Mouse (Mus musculus) kidney, embryonic 15.5 days (tissue): ENCODE results near the gene Ripply1. TPM values are rescaled to one million over a fixed set of nuclear protein-coding genes. Genes with fewer than 3 reads are reported as not detected.
"Not testable (repeated sequence)": the region's sequence is repeated elsewhere in the genome, so short reads cannot be mapped to it uniquely, and the experiment has no call there.

ENCODE experiments used
- ATAC-seq: fragments of 200-750 bp; cut with Nextera tagmentation; replicated peaks from 2 replicates; pipeline ENCODE4 v1.8.0; 2017; ENCODE audit warnings: moderate TSS enrichment; ENCODE audit not compliant: low FRiP score
- H3K27ac ChIP-seq: fragments of 300-500 bp; sonication (generic); 2 replicates; pipeline ENCODE4 v1.5.1; 2015; ENCODE audit warnings: mild to moderate bottlenecking, inconsistent platforms
- H3K27me3 ChIP-seq: fragments of 300-500 bp; sonication (generic); 2 replicates; pipeline ENCODE4 v1.6.1; 2015; ENCODE audit warnings: inconsistent platforms
- H3K36me3 ChIP-seq: fragments of 300-500 bp; sonication (generic); 2 replicates; pipeline ENCODE4 v1.6.1; 2015; ENCODE audit warnings: inconsistent platforms
- H3K4me1 ChIP-seq: fragments of 300-500 bp; sonication (generic); 2 replicates; pipeline ENCODE4 v1.6.1; 2015; ENCODE audit warnings: inconsistent platforms
- H3K4me2 ChIP-seq: fragments of 300-500 bp; sonication (generic); 2 replicates; pipeline ENCODE4 v1.6.1; 2015; ENCODE audit warnings: moderate library complexity, mild to moderate bottlenecking, inconsistent platforms
- H3K4me3 ChIP-seq: fragments of 300-500 bp; sonication (generic); replicated peaks from 2 replicates; pipeline ENCODE4 v1.5.1; 2015; ENCODE audit warnings: mild to moderate bottlenecking, inconsistent platforms
- H3K9ac ChIP-seq: fragments of 300-500 bp; sonication (generic); 2 replicates; pipeline ENCODE4 v1.6.1; 2015; ENCODE audit warnings: mild to moderate bottlenecking, inconsistent platforms
- H3K9me3 ChIP-seq: fragments of 300-500 bp; sonication (generic); replicated peaks from 2 replicates; pipeline ENCODE4 v1.6.1; 2016; ENCODE audit warnings: inconsistent platforms
- WGBS: fragments of 180-500 bp; shearing (Covaris S2); methylation state at CpG from one replicate; pipeline ENCODE4 v1.1.7; 2015; ENCODE audit warnings: mixed read lengths; 5-methylcytosine and 5-hydroxymethylcytosine counted together
- polyA plus RNA-seq: library from polyadenylated mRNA; unstranded; fragments of >200 nt; fragmentation: Nextera tagmentation; extraction: Ambion mirVana; gene quantifications from 2 replicates; pipeline ENCODE4 v1.2.1, GENCODE M21; 2015

Gene Ripply1
- polyA plus RNA-seq, 1 experiment from 2014 or later, result not detected

DNA sequence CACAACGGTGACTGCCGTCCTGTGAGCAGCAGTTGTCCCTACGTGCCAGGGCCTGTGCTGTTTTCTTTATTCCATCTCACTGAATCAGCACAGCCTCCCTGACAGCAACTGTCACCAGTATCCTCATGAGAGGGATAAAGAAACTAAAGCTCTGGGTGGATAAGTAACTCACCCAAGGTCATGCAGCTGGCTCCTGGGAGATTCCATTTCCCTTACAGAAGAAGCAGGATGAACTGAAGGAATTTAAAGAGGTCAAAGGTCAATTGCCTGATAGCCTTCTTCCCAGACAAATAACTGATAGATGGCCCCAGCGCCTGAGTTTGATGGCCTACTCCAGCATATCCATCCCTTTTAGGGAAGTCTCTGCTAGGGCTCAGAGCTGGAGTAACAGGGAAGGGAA is 4.8 kb downstream of the Ripply1 start:
- Histone ChIP-seq H3K36me3 (no peaks in the 10 kb centered on the region), H3K9me3 (no peaks in the 10 kb centered on the region), H3K4me1 (no peaks in the 10 kb centered on the region), H3K9ac (no peak overlapping the region), H3K4me2 (no peak overlapping the region), H3K27me3 (peaks cover 31% of the 10 kb centered on the region), H3K27ac (no peak overlapping the region), H3K4me3 (no peak overlapping the region)
- 42% methylated on average over 4 of the region's 4 CpGs for WGBS
- ATAC-seq, result peak; percentile 37; the same call in 1 of the 2 replicates

DNA sequence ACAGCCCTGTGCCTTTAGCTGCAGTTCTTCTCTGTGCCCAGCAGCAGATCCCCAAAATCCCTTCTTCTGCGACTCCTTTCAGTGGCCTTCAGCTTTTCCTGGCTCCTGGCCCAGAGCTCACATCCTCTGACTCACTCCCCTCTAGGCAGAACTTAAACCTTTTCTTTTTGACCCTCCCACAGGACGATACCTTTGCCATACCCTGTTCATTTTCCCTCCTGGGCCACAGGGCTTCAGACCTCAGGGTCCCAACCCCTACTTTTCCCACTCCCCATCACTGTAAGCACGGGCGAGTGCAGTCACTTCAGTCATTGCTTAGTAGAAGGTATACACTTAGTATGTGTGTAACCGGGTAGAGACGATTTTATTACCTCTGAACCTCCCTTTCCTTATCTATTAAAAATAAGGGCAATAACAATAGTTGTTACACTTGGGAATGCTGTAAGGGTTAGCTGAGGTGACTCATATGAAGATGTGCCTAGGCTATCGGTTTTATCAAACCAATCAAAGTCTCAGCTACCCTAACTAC is 7.0 kb downstream of the Ripply1 start:
- no peak overlapping the region for H3K27ac ChIP-seq
- no peaks in the 10 kb centered on the region for H3K9me3 ChIP-seq
- no peak overlapping the region for H3K4me3 ChIP-seq
- WGBS, result 60% methylated on average over 7 of the region's 7 CpGs
- peaks cover 32% of the 10 kb centered on the region for H3K27me3 ChIP-seq
- H3K4me1 ChIP-seq, result no peaks in the 10 kb centered on the region
- no peak for ATAC-seq
- no peak overlapping the region for H3K4me2 ChIP-seq
- H3K9ac ChIP-seq, result no peak overlapping the region
- no peaks in the 10 kb centered on the region for H3K36me3 ChIP-seq

DNA sequence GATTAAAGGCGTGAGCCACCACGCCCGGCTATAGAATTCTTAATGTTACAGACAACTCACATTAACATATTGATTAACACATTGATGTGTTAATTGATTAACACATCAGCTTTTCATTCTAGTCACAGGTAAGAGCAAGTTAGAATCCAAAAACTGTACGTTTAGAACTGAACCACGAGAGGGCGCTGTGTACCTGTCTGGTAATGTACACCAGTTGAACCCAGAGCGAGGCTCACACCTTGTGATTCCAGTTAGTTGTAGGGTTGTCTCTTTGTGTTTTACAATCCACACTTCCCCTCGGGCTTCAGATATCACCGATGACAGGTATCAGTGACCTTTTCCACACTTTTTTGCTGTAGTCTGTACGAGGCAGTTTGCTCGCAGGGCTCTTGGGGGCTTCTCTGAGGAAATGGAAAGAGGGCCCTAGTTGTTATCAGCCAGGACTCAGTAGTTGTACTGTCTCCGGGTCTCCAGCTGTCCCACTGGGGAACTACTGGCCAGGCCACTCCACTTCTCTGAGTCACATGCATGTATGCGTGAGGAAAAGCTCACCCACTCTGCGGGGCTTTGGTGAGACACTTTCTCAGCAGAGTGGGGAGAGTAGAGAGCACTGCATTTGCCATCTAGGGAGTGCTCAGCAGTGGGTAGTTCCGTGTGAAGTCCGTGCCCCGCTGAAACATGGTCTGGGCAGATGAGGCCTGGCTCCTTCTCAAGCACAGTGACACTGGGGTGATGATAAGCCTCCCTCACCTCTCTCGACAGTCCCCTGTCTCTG is 7.7 kb downstream of the Ripply1 start:
- Histone ChIP-seq H3K27me3 (peaks cover 36% of the 10 kb centered on the region), H3K4me3 (no peak overlapping the region), H3K36me3 (no peaks in the 10 kb centered on the region), H3K9ac (no peak overlapping the region), H3K4me2 (no peak overlapping the region), H3K9me3 (no peaks in the 10 kb centered on the region), H3K27ac (no peak overlapping the region), H3K4me1 (no peaks in the 10 kb centered on the region)
- peak; percentile 62; the same call in 1 of the 2 replicates for ATAC-seq
- WGBS, result 29% methylated on average over 18 of the region's 18 CpGs

DNA sequence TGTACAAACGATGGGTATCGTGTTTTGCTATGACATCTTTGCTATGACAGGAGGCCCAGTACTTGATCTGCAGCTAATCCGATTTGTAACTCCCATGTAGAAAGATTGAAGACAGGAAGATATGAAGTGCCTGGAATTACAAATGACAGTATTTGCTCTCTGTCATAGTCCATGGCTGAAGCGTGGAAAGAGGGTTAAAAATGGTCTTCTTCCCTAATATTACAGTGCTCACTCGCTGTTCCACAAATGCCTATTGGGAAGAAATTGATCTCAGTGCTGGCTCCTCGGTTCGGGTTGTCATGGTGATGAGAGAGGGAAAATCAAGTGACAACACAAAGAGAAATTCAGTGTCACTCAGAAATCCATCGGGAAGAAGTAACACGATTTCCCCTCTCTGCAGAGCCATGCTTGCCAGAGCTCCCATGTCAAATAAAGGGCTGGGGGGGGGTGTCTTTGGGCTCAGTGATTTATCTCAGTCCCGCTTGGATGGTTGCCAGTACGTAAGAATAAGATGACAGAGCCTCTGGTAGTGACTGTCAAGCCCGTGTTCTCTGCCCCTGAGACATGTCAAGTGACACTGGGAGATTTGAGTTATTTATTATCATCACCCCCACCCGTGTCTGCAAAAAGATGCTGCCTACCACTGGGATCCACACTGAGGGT is 12.0 kb downstream of the Ripply1 start:
- Histone ChIP-seq H3K4me2 (no peak overlapping the region), H3K9ac (no peak overlapping the region), H3K27me3 (peaks cover 36% of the 10 kb centered on the region), H3K36me3 (no peaks in the 10 kb centered on the region), H3K4me1 (no peaks in the 10 kb centered on the region), H3K27ac (no peak overlapping the region), H3K4me3 (no peak overlapping the region), H3K9me3 (no peaks in the 10 kb centered on the region)
- no peak for ATAC-seq
- 75% methylated on average over 13 of the region's 13 CpGs for WGBS

DNA sequence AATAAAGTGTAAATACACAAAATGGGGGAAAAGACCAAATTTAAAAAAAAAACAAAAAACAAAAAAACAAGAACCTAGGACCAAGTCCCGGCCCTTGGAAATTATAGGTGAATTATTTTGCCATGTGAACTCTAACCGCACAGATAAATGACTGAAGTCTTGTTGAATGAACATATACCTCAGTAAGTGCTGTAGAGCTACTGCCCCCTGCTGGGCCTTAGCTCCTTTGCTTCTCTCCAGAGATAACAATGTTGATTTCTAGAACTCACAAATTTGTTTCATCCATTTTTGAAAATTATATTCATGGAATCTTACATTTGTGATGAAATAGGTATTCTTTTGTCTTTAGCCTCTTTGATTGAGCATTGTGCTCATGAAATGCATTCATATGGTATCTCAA is 19.6 kb downstream of the Ripply1 start:
- 81% methylated on average over 2 of the region's 2 CpGs for WGBS
- H3K9me3 ChIP-seq, result no peaks in the 10 kb centered on the region
- no peak for ATAC-seq
- no peak overlapping the region for H3K4me2 ChIP-seq
- H3K4me3 ChIP-seq, result no peak overlapping the region
- peaks cover 3% of the 10 kb centered on the region; the same call in 1 of the 2 replicates for H3K27me3 ChIP-seq
- no peaks in the 10 kb centered on the region for H3K4me1 ChIP-seq
- no peaks in the 10 kb centered on the region for H3K36me3 ChIP-seq
- no peak overlapping the region for H3K9ac ChIP-seq
- no peak overlapping the region for H3K27ac ChIP-seq

DNA sequence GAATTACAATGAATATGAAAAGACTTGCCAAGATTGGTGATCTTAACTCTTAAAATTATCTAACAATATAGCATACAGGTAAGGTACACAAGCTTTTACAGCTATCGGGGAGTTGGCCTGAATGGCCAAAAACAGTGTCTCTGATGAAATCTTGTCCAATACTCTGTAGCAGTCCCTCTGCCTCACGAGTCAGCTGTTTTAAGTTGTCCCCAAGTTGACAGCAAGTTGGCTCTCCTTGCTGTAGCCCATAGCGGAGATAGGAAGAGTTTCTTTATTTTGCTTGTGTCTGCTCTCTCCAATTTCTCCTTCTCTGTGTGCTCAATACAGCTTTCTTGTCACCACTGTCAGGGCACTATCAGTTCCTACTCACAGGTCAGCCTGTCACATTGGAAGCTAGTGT is 23.5 kb downstream of the Ripply1 start:
- not testable (repeated sequence) for H3K4me3 ChIP-seq, H3K9me3 ChIP-seq, H3K4me1 ChIP-seq, H3K27me3 ChIP-seq, H3K36me3 ChIP-seq, H3K4me2 ChIP-seq, H3K27ac ChIP-seq, H3K9ac ChIP-seq, ATAC-seq
- WGBS, result 81% methylated on average over 3 of the region's 3 CpGs

DNA sequence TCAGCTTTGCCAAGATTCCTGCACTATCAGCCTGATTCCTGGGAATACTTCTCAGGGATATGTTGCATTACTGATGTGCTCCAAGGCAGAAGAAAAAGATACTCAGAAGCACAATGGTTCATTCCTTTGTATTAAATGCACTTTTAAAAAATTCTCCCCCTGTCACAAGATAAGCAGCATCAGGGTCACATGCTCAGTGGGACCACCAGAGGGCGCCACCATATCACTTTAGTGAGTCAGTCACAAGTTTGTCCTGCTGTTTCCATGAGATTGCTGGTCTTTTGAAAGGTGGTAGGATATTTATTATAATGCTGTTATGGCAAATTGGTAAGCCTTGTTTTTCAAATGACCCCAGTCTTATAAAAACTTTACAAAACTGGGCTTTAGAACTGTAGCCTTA is 30.3 kb downstream of the Ripply1 start:
- no peak for ATAC-seq
- WGBS, result 4% methylated on average over 1 of the region's 1 CpGs
- Histone ChIP-seq H3K27me3 (peaks cover 2% of the 10 kb centered on the region; the same call in 1 of the 2 replicates), H3K36me3 (peaks cover 4% of the 10 kb centered on the region; the same call in 1 of the 2 replicates), H3K4me1 (no peaks in the 10 kb centered on the region), H3K4me3 (no peak overlapping the region), H3K9ac (no peak overlapping the region), H3K27ac (no peak overlapping the region), H3K9me3 (no peaks in the 10 kb centered on the region), H3K4me2 (no peak overlapping the region)

DNA sequence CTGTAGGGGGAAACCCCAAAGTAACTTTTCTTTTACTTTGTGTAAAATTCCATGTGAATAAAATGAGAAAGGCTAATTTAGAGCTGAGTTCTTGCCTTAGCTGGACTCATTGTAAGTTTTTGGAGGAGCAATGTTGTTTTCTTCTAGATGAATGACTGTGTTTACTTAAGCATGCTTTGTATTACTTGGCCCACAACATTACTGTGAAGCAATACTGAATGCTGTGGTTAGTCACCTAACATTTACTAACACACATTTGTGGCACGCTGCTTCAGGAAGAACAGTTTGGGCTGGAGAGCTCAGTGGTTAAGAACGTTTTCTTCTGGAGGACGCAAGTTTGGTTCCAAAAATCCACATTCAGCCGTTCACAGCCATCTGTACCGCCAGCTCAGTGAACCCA is 45.1 kb downstream of the Ripply1 start:
- Histone ChIP-seq H3K4me1 (no peaks in the 10 kb centered on the region), H3K4me3 (no peak overlapping the region), H3K27me3 (peaks cover 18% of the 10 kb centered on the region), H3K9me3 (no peaks in the 10 kb centered on the region), H3K4me2 (no peak overlapping the region), H3K36me3 (0 out of 2 replicates have a peak, but pooled peaks cover 6% of the 10 kb centered on the region), H3K9ac (no peak overlapping the region), H3K27ac (no peak overlapping the region)
- WGBS, result 88% methylated on average over 5 of the region's 5 CpGs
- no peak for ATAC-seq

DNA sequence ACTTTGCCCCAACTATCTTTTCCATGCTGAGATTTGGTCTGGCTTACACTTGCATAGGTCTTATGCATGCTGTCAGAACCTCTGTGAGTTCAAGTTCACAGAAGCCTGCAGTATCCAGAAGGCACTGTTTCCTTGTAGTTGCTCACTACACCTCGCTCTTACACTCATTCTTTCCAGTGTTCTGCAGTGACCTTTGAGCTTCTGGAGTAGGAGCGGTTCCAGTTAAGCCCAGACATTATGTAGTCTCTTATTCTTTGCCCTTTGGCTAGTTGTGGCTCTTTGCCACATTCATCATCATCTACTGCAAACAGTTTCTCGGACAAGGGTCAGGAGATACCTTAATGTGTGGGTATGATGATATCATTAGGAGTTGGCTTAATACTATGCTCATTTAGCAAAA is 51.6 kb downstream of the Ripply1 start:
- Histone ChIP-seq H3K9me3 (no peaks in the 10 kb centered on the region), H3K4me3 (no peak overlapping the region), H3K27ac (no peak overlapping the region), H3K4me2 (no peak overlapping the region), H3K9ac (no peak overlapping the region), H3K27me3 (peaks cover 20% of the 10 kb centered on the region), H3K36me3 (peaks cover 6% of the 10 kb centered on the region; the same call in 1 of the 2 replicates), H3K4me1 (no peaks in the 10 kb centered on the region)
- ATAC-seq, result no peak
- WGBS, result 92% methylated on average over 3 of the region's 3 CpGs

Other genes starting within 250 kb of the Ripply1 start
- 35.9 and 38.5 TPM in 2 replicates for gene Rnf128, start 219.0 kb downstream of the Ripply1 start, polyA plus RNA-seq
- gene Tbc1d8b, start 97.4 kb downstream of the Ripply1 start, polyA plus RNA-seq, result 3.0 and 3.3 TPM in 2 replicates
- gene Gm15013, start 67.9 kb downstream of the Ripply1 start, polyA plus RNA-seq, result 0.28 TPM in 1 of 2 replicates, not detected in the other
- 31.2 and 31.6 TPM in 2 replicates for gene Cldn2, start 18.5 kb upstream of the Ripply1 start, polyA plus RNA-seq
- 12.7 and 13.8 TPM in 2 replicates for gene Morc4, start 89.3 kb upstream of the Ripply1 start, polyA plus RNA-seq
- gene Rbm41, start 216.2 kb upstream of the Ripply1 start, polyA plus RNA-seq, result 4.5 and 4.6 TPM in 2 replicates